Mouse (Mus musculus): ENCODE measurements around the gene Olfr323. TPM values are rescaled to one million over a fixed set of nuclear protein-coding genes. Genes with fewer than 3 reads are reported as not detected.

Olfr323 gene
- polyA plus RNA-seq (2012; rRNA removed), result not detected in 2 replicates

DNA sequence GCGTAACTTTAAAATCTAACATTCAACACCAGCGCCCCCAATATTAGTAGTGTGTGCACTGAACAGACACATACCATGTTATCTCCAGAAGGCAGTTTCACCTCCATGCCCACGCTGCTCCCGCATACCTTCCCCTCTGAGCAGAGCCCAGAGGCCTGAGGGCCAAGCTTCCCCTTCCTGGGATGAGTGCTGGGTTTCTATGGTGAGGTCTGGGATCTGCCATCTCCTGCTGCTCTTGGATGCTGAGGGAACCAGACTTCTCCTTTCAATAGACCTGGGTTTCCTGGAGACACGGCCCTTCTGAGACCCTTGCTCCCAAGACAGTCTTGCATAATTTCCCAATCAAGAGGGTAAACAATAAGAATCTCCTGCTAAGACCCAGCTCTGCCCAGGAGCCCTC is at the start of gene Olfr323:
TSS of gene Olfr323 (minus strand) at position 101 of the 400 bp plus-strand sequence.

DNA sequence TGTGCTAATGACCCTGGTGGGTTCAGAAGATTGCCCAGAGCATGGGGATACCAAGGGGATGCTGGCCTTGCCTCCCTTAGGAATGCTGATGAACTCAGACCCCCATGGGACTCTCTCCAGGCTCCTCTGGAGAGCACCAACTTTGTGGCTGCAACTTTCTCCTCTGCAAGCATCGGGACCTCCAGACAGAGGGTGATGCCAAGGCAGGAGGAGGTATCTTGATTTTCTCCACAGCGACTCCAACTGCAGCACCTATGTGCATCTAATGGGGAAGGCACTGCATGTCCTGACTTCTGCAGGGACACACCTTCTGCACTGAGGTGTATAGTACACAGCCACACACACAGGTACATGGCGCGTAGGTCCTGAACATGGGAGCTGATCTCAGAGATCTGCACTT is 28.3 kb upstream of the Olfr323 start, which contains the start of gene Olfr322:
TSS of gene Olfr322 (plus strand) at position 187 of the 400 bp plus-strand sequence.

DNA sequence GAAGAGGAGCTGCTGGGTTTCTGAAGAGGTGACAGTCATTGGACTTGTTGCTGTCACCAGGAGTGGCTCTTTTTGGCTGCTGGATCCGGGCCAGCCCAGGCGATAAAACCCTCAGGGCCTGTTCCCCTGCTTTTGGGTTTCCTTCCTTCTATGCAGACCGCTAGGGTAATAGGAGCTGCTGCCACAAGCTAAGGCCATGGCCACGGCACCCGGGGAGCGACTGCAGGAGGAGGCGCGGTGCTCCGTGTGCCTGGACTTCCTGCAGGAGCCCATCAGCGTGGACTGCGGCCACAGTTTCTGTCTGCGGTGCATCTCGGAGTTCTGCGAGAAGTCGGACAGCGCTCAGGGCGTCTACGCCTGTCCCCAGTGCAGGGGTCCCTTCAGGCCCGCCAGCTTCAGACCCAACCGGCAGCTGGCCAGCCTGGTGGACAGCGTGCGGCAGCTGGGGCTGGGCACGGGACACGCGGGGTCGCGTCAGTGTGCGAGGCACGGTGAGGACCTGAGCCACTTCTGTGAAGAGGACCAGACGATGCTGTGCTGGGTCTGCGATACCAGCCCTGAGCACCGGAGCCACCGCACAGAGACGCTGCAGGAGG is 10.1 kb upstream of the Olfr323 start, which contains the start of gene Trim58:
TSS of gene Trim58 (plus strand) at position 194 of the 596 bp plus-strand sequence.

DNA sequence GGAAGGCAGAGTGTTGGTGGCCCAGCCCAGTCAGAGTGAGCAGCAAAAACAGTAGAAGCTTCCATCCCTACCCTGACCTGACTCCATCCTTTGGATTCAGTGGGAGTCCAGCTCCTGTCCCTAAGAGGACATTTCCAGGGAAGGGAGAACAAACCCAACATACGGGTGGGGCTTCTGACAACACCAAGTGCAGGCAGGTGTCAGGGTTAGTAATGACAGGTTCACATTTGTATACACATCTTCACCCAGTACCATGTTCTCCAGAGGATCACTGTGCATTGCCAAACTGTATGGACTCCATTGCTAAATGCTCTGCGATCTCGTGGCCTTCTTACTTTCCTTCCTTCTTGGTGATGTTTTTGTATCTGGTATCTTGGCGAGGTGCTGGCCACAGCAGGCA is 14.3 kb downstream of the Olfr323 start, which contains the start of gene 2210407C18Rik:
TSS of gene 2210407C18Rik (minus strand) at position 101 of the 400 bp plus-strand sequence.

DNA sequence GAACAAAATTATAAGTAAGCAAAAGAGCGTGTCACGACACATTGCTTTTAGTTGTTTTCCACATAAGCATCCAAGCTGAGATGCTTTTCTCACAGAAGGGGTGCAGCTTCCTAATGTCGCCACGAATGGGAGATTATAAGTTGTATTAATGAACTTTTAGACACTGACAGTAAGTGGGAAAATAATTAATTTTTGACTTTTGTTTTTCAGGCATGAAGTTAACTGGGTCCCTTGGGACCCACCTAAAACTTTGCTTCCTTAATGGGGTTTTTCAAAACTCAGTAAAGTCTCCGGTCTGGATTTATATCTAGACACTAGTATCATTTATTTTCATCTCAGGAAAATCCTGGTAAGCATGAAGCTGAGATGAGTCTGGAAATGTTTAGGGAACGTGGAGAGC is 35.5 kb downstream of the Olfr323 start, which contains the start of gene Olfr324:
TSS of gene Olfr324 (plus strand) at position 301 of the 400 bp plus-strand sequence.

DNA sequence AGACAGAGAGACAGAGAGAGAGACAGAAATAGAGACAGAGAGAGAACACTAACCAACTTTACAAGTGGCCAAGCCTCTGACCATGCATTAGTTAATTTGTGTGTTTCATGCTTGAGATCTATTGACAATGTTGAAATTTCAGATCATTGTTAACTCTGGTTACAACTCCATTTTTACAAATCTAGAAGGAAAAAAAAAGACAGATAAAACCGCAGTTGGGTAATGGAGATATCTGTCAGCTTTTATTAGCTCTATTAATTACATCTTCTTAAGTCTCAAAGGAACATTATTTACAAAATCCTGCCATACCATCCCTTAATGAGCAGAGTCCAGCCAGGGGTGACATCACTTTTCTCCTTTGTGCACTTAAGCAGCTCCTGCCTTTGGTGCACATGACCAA is 52.9 kb downstream of the Olfr323 start, which contains the start of gene Olfr325:
TSS of gene Olfr325 (plus strand) at position 301 of the 400 bp plus-strand sequence.

Other genes starting within 250 kb of the Olfr323 start
- gene 1810065E05Rik, start 209.4 kb downstream of the Olfr323 start, polyA plus RNA-seq (2012; rRNA removed), result 0.08 and 0.14 TPM in 2 replicates
- not detected in 2 replicates for gene Gm12253, start 197.9 kb downstream of the Olfr323 start, polyA plus RNA-seq (2012; rRNA removed)
- not detected in 2 replicates for gene Lypd9, start 177.6 kb downstream of the Olfr323 start, polyA plus RNA-seq (2012; rRNA removed)
- gene Olfr30, start 168.2 kb downstream of the Olfr323 start, polyA plus RNA-seq (2012; rRNA removed), result not detected in 2 replicates
- gene Olfr332, start 137.9 kb downstream of the Olfr323 start, polyA plus RNA-seq (2012; rRNA removed), result not detected in 2 replicates
- gene Olfr331, start 127.9 kb downstream of the Olfr323 start, polyA plus RNA-seq (2012; rRNA removed), result not detected in 2 replicates
- not detected in 2 replicates for gene Olfr330, start 95.7 kb downstream of the Olfr323 start, polyA plus RNA-seq (2012; rRNA removed)
- gene Olfr329-ps, start 84.1 kb downstream of the Olfr323 start, polyA plus RNA-seq (2012; rRNA removed), result not detected in 2 replicates
- gene Olfr328, start 74.9 kb downstream of the Olfr323 start, polyA plus RNA-seq (2012; rRNA removed), result 0.06 TPM in 1 of 2 replicates, not detected in the other
- 0.05 TPM in 1 of 2 replicates, not detected in the other for gene Olfr224, start 59.9 kb downstream of the Olfr323 start, polyA plus RNA-seq (2012; rRNA removed)
- gene Olfr325, start 52.8 kb downstream of the Olfr323 start, polyA plus RNA-seq (2012; rRNA removed), result not detected in 2 replicates
- gene Olfr324, start 35.4 kb downstream of the Olfr323 start, polyA plus RNA-seq (2012; rRNA removed), result 0.01 TPM in 1 of 2 replicates, not detected in the other
- not detected in 2 replicates for gene 2210407C18Rik, start 14.4 kb downstream of the Olfr323 start, polyA plus RNA-seq (2012; rRNA removed)
- gene Trim58, start 10.0 kb upstream of the Olfr323 start, polyA plus RNA-seq (2012; rRNA removed), result 0.92 and 1.0 TPM in 2 replicates
- 0.02 and 0.06 TPM in 2 replicates for gene Olfr322, start 28.3 kb upstream of the Olfr323 start, polyA plus RNA-seq (2012; rRNA removed)
- gene Olfr320, start 50.6 kb upstream of the Olfr323 start, polyA plus RNA-seq (2012; rRNA removed), result not detected in 2 replicates
- not detected in 2 replicates for gene Olfr319, start 68.7 kb upstream of the Olfr323 start, polyA plus RNA-seq (2012; rRNA removed)
- not detected in 2 replicates for gene Olfr318, start 93.5 kb upstream of the Olfr323 start, polyA plus RNA-seq (2012; rRNA removed)
- gene Olfr317, start 108.7 kb upstream of the Olfr323 start, polyA plus RNA-seq (2012; rRNA removed), result 0.04 and 0.05 TPM in 2 replicates
- gene Olfr316, start 122.2 kb upstream of the Olfr323 start, polyA plus RNA-seq (2012; rRNA removed), result not detected in 2 replicates
- not detected in 2 replicates for gene Olfr315, start 142.7 kb upstream of the Olfr323 start, polyA plus RNA-seq (2012; rRNA removed)
- not detected in 2 replicates for gene Olfr314, start 152.5 kb upstream of the Olfr323 start, polyA plus RNA-seq (2012; rRNA removed)
- 1.9 and 2.0 TPM in 2 replicates for gene Fam183b, start 171.5 kb upstream of the Olfr323 start, polyA plus RNA-seq (2012; rRNA removed)
- gene Olfr313, start 184.5 kb upstream of the Olfr323 start, polyA plus RNA-seq (2012; rRNA removed), result not detected in 2 replicates
- not detected in 2 replicates for gene Olfr312, start 198.7 kb upstream of the Olfr323 start, polyA plus RNA-seq (2012; rRNA removed)
- 0.04 TPM in 1 of 2 replicates, not detected in the other for gene Olfr311, start 208.8 kb upstream of the Olfr323 start, polyA plus RNA-seq (2012; rRNA removed)
- 14.4 and 18.1 TPM in 2 replicates for gene Gm12258, start 216.7 kb upstream of the Olfr323 start, polyA plus RNA-seq (2012; rRNA removed)
- gene 2810021J22Rik, start 236.7 kb upstream of the Olfr323 start, polyA plus RNA-seq (2012; rRNA removed), result 8.4 and 10.1 TPM in 2 replicates